Mouse (Mus musculus): ENCODE results near the gene Snrpb2.

GRCm38 (mm10) chr2:143089866-143090265 lies 27.0 kb downstream of the Snrpb2 start:
- no peak for TF ChIP-seq POLR2A (IDR thresholded peaks at IDR 0.05; ENCODE audit: borderline replicate concordance, insufficient read depth, low read length)
- no peak for TF ChIP-seq CTCF (IDR thresholded peaks at IDR 0.05; ENCODE audit: borderline replicate concordance, insufficient read depth, low read depth, low read length)

Data from cerebellum, adult 2 months (tissue).